Mouse (Mus musculus) cerebellum, postnatal 25 days (tissue): ENCODE measurements around the gene Gm47429.
A peak's percentile ranks its signal among the peaks of the same experiment; 100 is the strongest.
"Not testable (repeated sequence)": the region's sequence is repeated elsewhere in the genome, so short reads cannot be mapped to it uniquely, and the experiment has no call there.

ENCODE experiments used
- DNase-seq, 2 experiments: peaks; one replicate each; pipeline ENCODE4 v3.0.0; 2021; ENCODE audit warnings: mixed read lengths in 2 of 2

Gm47429 gene

GRCm38 (mm10) chr13:50443812-50444211 lies at the start of gene Gm47429:
Gene Gm47429 (minus strand): TSS chr13:50443912.
- DNase-seq, result no peak

DNA sequence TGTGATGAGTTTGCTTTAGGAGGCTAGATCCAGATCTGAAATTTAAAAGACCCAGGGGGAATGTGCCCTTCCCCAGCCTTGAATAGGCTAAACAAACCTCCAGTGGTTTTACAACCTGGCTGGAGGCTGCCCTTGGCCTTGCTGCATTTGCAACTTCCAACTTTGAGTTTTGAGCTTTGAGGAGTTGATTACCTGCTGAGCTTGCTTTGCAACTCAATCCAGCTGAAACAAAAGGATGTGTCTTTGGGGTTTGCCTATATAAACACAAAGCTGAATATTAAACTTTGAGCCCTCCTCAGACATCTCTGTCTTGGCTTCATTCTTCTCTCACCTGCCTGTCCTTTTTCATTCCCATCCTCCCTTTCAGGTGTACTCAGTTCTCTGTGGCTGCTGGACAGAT lies 44.8 kb upstream of the Gm47429 start:
- DNase-seq, result not testable (repeated sequence)

GRCm38 (mm10) chr13:50467007-50467406 lies 23.3 kb upstream of the Gm47429 start, which contains the start of gene Nutm2:
Gene Nutm2 (plus strand): TSS chr13:50467307.
- no peak for DNase-seq

GRCm38 (mm10) chr13:50464621-50465562 lies 21.2 kb upstream of the Gm47429 start:
- DNase-seq, result no peak

- DNase-seq, result not testable (repeated sequence)
Measured at GRCm38 (mm10) chr13:50460433-50460832, 16.7 kb upstream of the Gm47429 start.

DNA sequence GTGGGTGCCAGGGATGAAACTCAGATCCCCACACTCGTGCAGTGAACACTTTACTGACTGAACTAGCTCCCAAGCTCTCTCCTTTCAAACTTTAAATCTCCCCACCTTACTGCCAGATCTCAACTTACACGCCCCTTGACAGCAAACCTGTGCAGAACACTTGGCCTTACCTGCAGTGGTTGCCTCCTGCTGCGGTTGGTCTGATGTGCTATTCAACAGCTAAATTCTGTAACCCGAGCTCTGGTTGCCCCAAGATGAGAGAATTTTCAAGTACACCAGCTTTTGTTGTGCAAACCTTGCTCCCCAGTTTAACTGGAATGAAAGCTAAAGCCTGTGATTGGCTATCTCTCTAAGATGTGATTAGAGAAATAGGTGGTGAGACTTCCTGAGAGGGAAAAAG lies 9.7 kb upstream of the Gm47429 start:
- no peak for DNase-seq

- DNase-seq, result not testable (repeated sequence)
Measured at GRCm38 (mm10) chr13:50452266-50452665, 8.6 kb upstream of the Gm47429 start.

GRCm38 (mm10) chr13:50445261-50445660 lies 1.5 kb upstream of the Gm47429 start:
- DNase-seq, result no peak

- DNase-seq, result no peak
Measured at GRCm38 (mm10) chr13:50426686-50427085, 17.0 kb downstream of the Gm47429 start.

- no peak for DNase-seq
Measured at GRCm38 (mm10) chr13:50424517-50424916, 19.2 kb downstream of the Gm47429 start.

DNA sequence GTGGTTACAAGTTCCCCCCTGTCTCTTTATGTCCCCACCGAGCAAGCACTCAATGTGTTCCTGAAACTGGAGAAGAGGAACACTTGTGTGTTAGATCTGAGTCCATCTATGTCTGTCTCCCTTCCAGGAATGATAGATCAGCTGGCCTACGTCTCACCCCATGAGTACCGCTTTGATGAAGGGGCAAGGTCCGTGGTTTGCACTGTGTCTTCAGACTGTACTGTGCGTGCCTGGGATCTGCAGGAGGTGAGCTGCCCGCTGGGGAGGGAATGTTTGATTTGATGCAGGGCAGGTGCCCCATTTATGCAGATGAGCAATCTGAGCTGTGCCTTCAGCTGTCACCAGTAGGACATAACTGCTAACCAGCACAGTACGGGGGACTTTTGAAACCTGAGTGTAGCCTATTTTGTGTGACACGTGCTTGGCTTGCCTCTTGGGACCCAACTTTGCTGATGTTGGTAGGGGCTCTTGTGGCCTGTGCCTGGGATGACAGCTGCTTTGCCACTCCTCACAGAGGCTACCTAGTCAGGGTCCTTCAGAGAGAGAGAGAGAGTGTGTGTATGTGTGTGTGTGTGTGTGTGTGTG lies 20.0 kb downstream of the Gm47429 start:
- DNase-seq, result no peak

DNA sequence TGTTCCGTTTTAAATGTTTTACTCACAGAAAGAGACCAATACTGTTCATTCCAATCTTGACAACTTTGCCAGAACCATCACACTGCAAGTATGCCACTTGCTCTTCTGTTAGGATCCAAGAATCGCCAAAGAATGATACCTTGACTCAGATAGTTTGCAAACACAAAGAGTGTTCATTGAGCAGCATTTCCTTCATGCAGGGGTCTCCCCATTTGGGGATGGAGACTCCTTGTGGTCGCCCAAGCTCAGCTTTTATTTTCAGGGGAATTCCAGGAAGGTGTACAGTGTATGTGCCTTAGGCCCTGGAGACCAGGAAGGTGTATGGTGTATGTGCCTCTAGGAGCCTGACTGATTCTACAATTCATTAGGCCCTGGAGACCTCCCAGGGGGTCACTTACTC lies 25.3 kb downstream of the Gm47429 start:
- DNase-seq, result no peak

- DNase-seq, result peak; percentile 83 to 84
Measured at GRCm38 (mm10) chr13:50417389-50418183, 26.1 kb downstream of the Gm47429 start, which contains the start of gene Fbxw17. Gene Fbxw17 (plus strand): TSS chr13:50417864.
